Mouse (Mus musculus) mouse embryonic stem cell (cell line): ENCODE data around the gene Cep350.

ENCODE experiments used
- in situ Hi-C, 2 experiments: fragments of 300-500 bp; cut with MboI; formaldehyde crosslinking; loops; 1 replicate in 1 of 2; 3 replicates in 1 of 2; pipeline ENCODE4 v1.14.3; 2019 to 2020; ENCODE audit warnings: low sequenced_read_pairs in 2 of 2, low pct_unique_long_range_greater_than_20kb in 1 of 2, mixed read lengths in 1 of 2; ENCODE audit not compliant: unreplicated experiment in 1 of 2

The Cep350 gene

DNA sequence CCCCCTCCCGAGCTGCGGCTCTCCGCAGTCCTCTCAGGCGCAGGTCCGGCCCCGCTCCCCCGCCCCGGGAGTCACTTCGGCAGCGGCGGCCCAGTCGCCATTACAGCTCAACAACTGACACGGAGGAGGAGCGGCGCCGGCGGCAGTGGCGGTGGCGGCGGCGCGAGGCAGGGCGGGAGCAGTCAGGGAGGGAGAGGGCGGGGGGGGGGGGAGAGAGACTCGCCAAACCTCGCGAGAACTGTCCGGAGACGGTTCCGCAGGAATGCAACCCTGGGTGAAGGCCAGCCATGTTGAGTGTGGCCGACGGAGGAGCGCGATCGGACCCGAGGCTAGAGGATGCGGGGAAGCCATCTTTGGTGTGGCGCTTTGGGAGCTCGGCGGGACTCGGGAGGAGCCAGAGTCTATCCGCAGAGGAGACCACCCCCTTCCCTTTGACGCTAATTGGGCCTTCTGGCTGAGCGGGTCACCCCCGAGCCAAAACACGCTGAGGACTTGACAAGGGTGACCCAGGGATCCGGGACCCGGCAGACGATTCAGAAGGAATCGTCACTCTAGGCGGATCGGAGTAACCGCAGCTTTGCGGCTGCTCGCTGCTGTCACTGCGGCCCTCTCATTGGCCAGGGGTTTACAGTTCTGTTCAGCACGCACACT, at the start of gene Cep350:
Gene Cep350, minus strand, starts transcription at position 188 of the 651 bp plus-strand sequence.
- in situ Hi-C loops, result no loop called here

GRCm38 (mm10) chr1:156020402-156020801, 47.3 kb upstream of the Cep350 start:
- in situ Hi-C loops, result no loop called here

DNA sequence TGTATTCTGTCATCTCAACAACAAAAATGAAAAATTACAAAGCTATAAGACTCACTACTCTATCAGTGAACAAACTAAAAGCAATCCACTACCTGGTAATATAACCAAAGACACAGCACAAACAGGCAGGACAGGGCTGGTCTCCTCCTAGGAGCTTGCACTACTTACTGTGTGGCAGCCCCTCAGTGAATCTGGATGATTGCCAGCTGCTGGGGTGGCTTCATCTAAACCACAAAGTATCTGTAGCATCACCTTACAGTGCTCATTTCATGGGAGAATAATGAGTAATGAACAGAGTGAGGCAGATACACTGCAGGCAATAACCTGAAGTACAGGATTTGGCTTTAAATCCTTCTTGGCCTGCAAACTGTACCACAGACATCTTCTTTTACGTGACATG, 46.7 kb upstream of the Cep350 start:
- in situ Hi-C loops, result no loop called here

GRCm38 (mm10) chr1:156009003-156009402, 35.9 kb upstream of the Cep350 start:
- in situ Hi-C loops, result no loop called here

- in situ Hi-C loops, result no loop called here
Observed at GRCm38 (mm10) chr1:156005906-156006305, 32.9 kb upstream of the Cep350 start.

DNA sequence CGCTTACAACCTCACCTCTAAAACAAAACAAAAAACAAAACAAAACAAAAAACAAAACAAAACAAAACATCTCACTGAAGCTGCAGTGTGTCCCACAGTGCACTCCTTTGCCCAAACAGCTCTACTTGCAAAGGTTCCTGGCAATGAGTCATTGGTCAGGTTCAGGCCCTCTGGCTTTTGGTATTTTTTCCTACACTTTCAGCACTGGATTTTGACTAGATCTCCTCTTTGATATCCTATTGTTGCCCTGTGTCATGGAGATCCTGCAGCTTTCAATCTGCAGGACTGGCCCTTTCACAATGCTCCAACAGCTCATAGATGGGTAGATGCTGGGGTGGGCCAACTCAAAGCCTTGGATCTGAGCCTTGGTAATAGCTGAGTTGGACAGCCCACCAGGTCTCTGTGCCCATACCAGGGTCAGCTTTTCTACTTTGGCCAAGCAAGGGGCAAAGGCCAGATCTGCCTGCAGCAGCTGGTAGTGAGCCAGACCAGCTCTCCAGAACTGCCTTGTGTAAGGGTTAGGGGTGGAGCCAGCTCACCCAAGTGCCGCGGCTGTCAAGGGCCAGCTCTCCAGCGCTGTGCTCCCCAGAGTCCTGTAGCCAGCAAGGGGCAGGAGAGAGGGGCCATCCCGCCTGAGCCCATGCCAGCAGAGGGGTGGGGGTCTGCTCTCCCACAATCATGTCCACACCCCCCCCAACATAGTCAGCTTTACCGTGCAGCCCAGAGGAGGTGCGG, 30.3 kb upstream of the Cep350 start:
- in situ Hi-C loops, result no loop called here

DNA sequence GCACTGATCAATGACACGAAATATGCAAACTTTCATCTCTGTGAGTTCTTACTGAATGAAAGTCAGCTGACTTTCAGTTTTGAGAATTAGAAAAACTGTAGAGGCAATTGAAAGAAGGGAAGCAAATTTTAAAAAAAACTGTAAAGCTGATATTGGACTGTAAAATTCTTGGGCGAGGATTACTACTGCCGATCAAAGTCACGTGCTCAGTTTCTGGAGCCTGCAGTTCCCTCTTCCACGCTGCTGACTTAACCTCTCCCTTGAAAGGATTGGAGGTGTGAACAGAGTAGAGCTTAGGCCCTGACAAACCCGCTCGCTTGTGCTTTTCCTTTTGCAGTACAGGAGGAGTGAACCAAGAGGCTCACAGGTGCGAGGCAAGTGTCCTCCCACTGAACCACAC, 29.3 kb upstream of the Cep350 start:
- in situ Hi-C loops, result no loop called here

GRCm38 (mm10) chr1:155995612-155996011, 22.6 kb upstream of the Cep350 start:
- in situ Hi-C loops, result no loop called here

DNA sequence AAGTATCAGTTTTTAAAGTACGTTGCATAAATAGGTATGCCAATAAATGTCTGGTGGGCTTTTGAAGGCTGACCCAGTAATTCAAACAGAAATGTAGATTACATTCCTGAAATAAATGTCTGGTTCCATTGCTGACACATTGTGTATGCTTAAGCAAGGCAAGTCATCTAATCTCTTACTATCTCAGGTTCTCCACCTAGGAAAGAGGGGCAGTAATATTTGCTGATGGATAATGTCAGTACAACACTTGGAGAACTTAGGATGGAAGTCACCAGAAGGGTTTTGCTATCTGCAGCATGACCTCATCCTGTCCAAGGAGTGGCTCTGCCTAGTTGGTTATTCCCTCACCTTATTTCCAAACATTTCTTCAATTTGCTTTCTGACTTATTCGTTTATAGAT, 21.5 kb upstream of the Cep350 start:
- in situ Hi-C loops, result no loop called here

DNA sequence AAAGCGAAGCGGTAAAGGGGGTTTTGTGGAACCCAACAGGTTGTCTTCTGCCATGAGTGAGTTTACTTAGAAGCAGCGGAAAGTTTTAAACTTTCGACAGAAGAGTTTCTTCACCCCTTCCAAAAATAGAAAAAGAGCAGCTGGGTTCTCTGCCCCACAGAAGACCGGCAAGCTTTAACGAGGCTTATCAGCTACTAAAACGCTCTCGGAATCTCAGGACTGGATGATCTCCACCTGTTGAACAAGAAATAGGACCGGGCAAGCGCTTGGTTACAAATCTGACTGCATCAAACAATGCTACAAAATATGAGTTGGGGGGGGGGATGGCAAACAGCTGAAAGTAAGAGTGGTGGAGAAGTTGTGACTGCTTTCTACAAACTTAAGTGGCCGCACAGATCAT, 17.3 kb upstream of the Cep350 start:
- in situ Hi-C loops, result no loop called here

GRCm38 (mm10) chr1:155989387-155989786, 16.3 kb upstream of the Cep350 start:
- in situ Hi-C loops, result no loop called here

DNA sequence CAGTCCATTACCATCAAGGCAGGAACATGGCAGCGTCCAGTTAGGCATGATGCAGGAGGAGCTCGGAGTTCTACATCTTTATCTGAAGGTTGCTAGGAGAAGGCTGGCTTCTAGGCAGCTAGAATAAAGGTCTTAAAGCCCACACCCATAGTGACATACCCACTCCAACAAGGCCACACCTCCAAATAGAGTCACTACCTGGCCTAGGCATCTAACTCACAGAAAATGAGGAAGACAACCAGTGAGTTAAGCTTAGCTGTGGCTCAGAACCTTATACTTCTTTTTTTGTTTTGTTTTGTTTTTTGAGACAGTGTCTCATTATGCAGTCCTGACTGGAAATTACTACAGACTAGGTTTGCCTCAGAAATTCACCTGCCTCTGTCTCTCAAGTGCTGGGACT, 14.6 kb upstream of the Cep350 start:
- in situ Hi-C loops, result no loop called here

- in situ Hi-C loops, result no loop called here
Observed at GRCm38 (mm10) chr1:155974931-155975330, 1.9 kb upstream of the Cep350 start.

GRCm38 (mm10) chr1:155973719-155974379, 794 bp upstream of the Cep350 start:
- in situ Hi-C loops, result no loop called here

GRCm38 (mm10) chr1:155972146-155973067, 648 bp downstream of the Cep350 start:
- in situ Hi-C loops, result no loop called here

DNA sequence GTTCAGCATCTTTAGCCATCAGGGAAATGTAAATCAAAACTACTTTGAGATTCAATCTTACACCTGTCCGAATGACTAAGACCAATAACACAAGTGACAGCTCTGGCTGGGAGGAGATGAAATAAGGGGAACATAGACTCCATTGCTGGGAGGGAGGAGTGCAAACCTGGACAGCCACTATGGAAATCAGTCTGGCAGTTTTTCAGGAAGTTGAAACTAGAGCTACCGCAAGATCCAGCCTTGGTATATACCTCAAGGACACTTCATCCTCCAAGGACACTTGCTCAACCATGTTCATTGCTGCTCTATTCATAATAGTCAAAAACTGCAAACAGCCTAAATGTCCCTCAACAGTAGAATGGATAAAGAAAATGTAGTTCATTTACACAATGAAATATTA, 23.9 kb downstream of the Cep350 start:
- in situ Hi-C loops, result no loop called here

DNA sequence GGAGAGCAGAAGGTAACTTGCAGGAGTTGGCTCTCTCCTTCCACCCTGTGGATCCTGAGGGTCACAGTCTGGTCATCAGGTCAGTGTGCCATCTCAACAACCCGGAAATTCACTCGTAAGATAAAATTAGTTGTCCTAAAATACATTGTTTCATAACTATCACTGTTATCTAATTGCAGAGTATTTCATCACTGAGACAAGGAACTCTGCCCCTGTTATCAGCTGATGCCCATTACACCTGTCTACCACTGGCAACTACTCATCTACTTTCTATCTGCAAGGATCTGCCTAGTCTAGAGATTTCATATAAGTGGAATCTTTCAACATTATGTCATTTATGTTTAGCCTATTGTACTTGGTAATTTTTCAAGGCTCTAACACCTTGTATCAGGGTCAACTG, 28.7 kb downstream of the Cep350 start:
- in situ Hi-C loops, result no loop called here

DNA sequence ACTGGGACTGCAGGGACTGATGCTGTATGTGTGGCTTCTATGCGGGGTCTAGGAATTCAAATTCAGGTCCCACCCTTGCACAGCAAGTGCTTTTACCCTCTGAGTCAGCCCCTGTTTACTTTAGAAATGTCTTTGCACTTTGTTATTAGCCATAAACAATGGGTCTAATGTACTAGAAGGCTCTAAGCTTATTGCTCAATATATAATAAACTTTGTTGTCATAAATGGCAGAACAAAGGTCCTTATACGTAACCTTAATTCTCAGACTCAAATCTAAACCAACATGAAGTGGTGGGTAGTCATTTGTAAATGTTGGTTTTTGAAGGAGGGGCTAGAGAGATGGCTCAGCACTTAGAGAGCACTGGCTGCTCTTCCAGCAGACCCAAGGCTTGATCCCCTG, 35.6 kb downstream of the Cep350 start:
- in situ Hi-C loops, result no loop called here

- in situ Hi-C loops, result no loop called here
Observed at GRCm38 (mm10) chr1:155934702-155935101, 38.4 kb downstream of the Cep350 start.
